Mouse (Mus musculus): ENCODE measurements around the gene 9130409I23Rik.

Gene 9130409I23Rik
- long read RNA-seq, experiment 1, result 0 reads
- long read RNA-seq, experiment 2, result 0 reads

GRCm38 (mm10) chr1:181050937-181051336 is at the start of gene 9130409I23Rik:
Gene 9130409I23Rik, plus strand, starts transcription at chr1:181051237.
- intact Hi-C loops (cut with DNase I), result no loop called here

- intact Hi-C loops (cut with DNase I), result no loop called here
Measured at GRCm38 (mm10) chr1:181001621-181002020, 49.4 kb upstream of the 9130409I23Rik start.

GRCm38 (mm10) chr1:181003790-181004189 is 47.2 kb upstream of the 9130409I23Rik start:
- intact Hi-C loops (cut with DNase I), result no loop called here

- intact Hi-C loops (cut with DNase I), result no loop called here
Measured at GRCm38 (mm10) chr1:181005331-181005730, 45.7 kb upstream of the 9130409I23Rik start.

- intact Hi-C loops (cut with DNase I), result no loop called here
Measured at GRCm38 (mm10) chr1:181007831-181008230, 43.2 kb upstream of the 9130409I23Rik start.

- intact Hi-C loops (cut with DNase I), result no loop called here
Measured at GRCm38 (mm10) chr1:181008266-181008665, 42.8 kb upstream of the 9130409I23Rik start.

- intact Hi-C loops (cut with DNase I), result no loop called here
Measured at GRCm38 (mm10) chr1:181009011-181009590, 41.9 kb upstream of the 9130409I23Rik start.

GRCm38 (mm10) chr1:181009754-181010153 is 41.3 kb upstream of the 9130409I23Rik start:
- intact Hi-C loops (cut with DNase I), result no loop called here

- intact Hi-C loops (cut with DNase I), result no loop called here
Measured at GRCm38 (mm10) chr1:181010171-181010932, 40.7 kb upstream of the 9130409I23Rik start.

- intact Hi-C loops (cut with DNase I), result no loop called here
Measured at GRCm38 (mm10) chr1:181011601-181012000, 39.4 kb upstream of the 9130409I23Rik start.

- intact Hi-C loops (cut with DNase I), result no loop called here
Measured at GRCm38 (mm10) chr1:181012416-181012815, 38.6 kb upstream of the 9130409I23Rik start.

GRCm38 (mm10) chr1:181013446-181013845 is 37.6 kb upstream of the 9130409I23Rik start:
- intact Hi-C loops (cut with DNase I), result no loop called here

GRCm38 (mm10) chr1:181014731-181015500 is 36.1 kb upstream of the 9130409I23Rik start:
- intact Hi-C loops (cut with DNase I), result no loop called here

GRCm38 (mm10) chr1:181015558-181015957 is 35.5 kb upstream of the 9130409I23Rik start:
- intact Hi-C loops (cut with DNase I), result no loop called here

GRCm38 (mm10) chr1:181016045-181016444 is 35.0 kb upstream of the 9130409I23Rik start:
- intact Hi-C loops (cut with DNase I), result no loop called here

- intact Hi-C loops (cut with DNase I), result no loop called here
Measured at GRCm38 (mm10) chr1:181016532-181017131, 34.4 kb upstream of the 9130409I23Rik start.

- intact Hi-C loops (cut with DNase I), result no loop called here
Measured at GRCm38 (mm10) chr1:181017212-181017711, 33.8 kb upstream of the 9130409I23Rik start.

- intact Hi-C loops (cut with DNase I), result no loop called here
Measured at GRCm38 (mm10) chr1:181017890-181018420, 33.1 kb upstream of the 9130409I23Rik start.

- intact Hi-C loops (cut with DNase I), result no loop called here
Measured at GRCm38 (mm10) chr1:181020756-181021487, 30.1 kb upstream of the 9130409I23Rik start, which contains the start of gene Ephx1. Gene Ephx1, minus strand, starts transcription at chr1:181020904.

GRCm38 (mm10) chr1:181021488-181021865 is 29.6 kb upstream of the 9130409I23Rik start:
- intact Hi-C loops (cut with DNase I), result no loop called here
